Mouse (Mus musculus): Measurements from ENCODE around the gene Gm34302. TPM values are rescaled to one million over a fixed set of nuclear protein-coding genes. Genes with fewer than 3 reads are reported as not detected.

Gm34302 gene
- polyA plus RNA-seq (2012; ENCODE audit: low replicate concordance) = not detected in 2 replicates

DNA sequence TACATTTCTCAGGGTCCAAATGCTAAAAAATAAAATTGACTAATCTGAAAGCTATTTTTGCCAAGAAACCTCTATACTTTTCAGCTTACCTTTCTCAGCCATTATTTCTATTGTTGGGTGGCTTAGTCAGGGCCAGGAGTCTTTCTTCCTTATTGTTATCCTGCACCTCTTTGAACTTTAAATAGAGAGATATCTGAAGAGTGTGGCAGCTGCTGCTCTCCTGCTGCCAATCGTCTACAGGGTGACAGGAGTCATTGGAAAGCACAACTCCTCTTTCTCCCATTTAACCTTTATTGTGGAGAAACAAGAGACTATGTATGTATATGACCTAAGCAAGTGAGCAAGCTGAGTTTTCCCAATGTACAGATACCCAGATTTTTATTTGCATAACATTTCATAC is at the start of gene Gm34302:
Gene Gm34302, minus strand, starts transcription at position 154 of the 400 bp plus-strand sequence.

Other genes with a start within 250 kb of the Gm34302 start
- not detected in 2 replicates for gene Mme, start 242.3 kb downstream of the Gm34302 start, polyA plus RNA-seq (2012; ENCODE audit: low replicate concordance)